Mouse (Mus musculus) forebrain, embryonic 15.5 days (tissue): Measurements from ENCODE around the gene Syne2. TPM values are rescaled to one million over a fixed set of nuclear protein-coding genes. Genes with fewer than 3 reads are reported as not detected.
A peak's percentile ranks its signal among the peaks of the same experiment; 100 is the strongest.

Experiments used
- ATAC-seq: fragments of 200-750 bp; cut with Nextera tagmentation; replicated peaks from 2 replicates; pipeline ENCODE4 v1.8.0; 2017; ENCODE audit warnings: mild to moderate bottlenecking, moderate TSS enrichment, moderate library complexity
- H3K27ac ChIP-seq: fragments of 300-500 bp; sonication (generic); replicated peaks from 2 replicates; pipeline ENCODE4 v1.5.1; 2015; ENCODE audit warnings: mild to moderate bottlenecking, inconsistent platforms
- H3K27me3 ChIP-seq: fragments of 300-500 bp; sonication (generic); 2 replicates; pipeline ENCODE4 v1.6.1; 2015; ENCODE audit warnings: inconsistent platforms
- H3K36me3 ChIP-seq: fragments of 300-500 bp; sonication (generic); 2 replicates; pipeline ENCODE4 v1.6.1; 2015; ENCODE audit warnings: mild to moderate bottlenecking, inconsistent platforms
- H3K4me1 ChIP-seq: fragments of 300-500 bp; sonication (generic); 2 replicates; pipeline ENCODE4 v1.6.1; 2015; ENCODE audit warnings: inconsistent platforms
- H3K4me2 ChIP-seq: fragments of 300-500 bp; sonication (generic); replicated peaks from 2 replicates; pipeline ENCODE4 v1.6.1; 2015; ENCODE audit warnings: mild to moderate bottlenecking, inconsistent platforms
- H3K4me3 ChIP-seq: fragments of 300-500 bp; sonication (generic); 2 replicates; pipeline ENCODE4 v1.5.1; 2015; ENCODE audit warnings: mild to moderate bottlenecking, inconsistent platforms
- H3K9ac ChIP-seq: fragments of 300-500 bp; sonication (generic); replicated peaks from 2 replicates; pipeline ENCODE4 v1.6.1; 2015; ENCODE audit warnings: mild to moderate bottlenecking, inconsistent platforms
- H3K9me3 ChIP-seq: fragments of 300-500 bp; sonication (generic); 2 replicates; pipeline ENCODE4 v1.6.1; 2016; ENCODE audit warnings: inconsistent platforms
- WGBS: fragments of 180-500 bp; shearing (Covaris S2); methylation state at CpG from one replicate; pipeline ENCODE4 v1.1.7; 2015; ENCODE audit warnings: mixed read lengths; 5-methylcytosine and 5-hydroxymethylcytosine counted together
- polyA plus RNA-seq: library from polyadenylated mRNA; unstranded; fragments of >200 nt; fragmentation: Nextera tagmentation; extraction: Ambion mirVana; gene quantifications from 2 replicates; pipeline ENCODE4 v1.2.1, GENCODE M21; 2015

Gene Syne2
- polyA plus RNA-seq, 1 experiment from 2014 or later: 116 TPM

DNA sequence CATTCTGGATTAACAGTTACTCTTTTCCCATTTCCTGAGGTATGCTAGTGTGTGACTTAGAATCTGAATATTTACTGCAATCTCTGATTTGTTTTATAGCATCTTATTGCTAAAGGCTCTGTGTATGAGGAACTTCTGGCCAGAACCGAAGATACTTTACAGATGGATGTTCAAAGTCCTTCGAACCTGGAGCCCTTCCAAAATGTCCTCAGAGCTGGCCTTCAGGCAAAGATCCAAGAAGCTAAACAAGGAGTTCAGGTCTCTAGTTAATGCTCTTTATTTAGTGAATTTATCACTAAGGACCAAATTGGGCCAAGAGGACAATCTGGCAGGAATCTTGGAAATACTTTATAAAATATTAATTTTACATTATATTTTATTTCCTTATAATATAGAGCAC, 100.5 kb downstream of the Syne2 start:
- Histone ChIP-seq H3K9me3 (no peaks in the 10 kb centered on the region), H3K27ac (no peak overlapping the region), H3K27me3 (no peaks in the 10 kb centered on the region), H3K4me2 (no peak overlapping the region), H3K4me3 (no peak overlapping the region), H3K36me3 (peaks cover 42% of the 10 kb centered on the region), H3K4me1 (no peaks in the 10 kb centered on the region), H3K9ac (no peak overlapping the region)
- WGBS: 66% methylated on average over 2 of the region's 2 CpGs
- ATAC-seq: no peak

DNA sequence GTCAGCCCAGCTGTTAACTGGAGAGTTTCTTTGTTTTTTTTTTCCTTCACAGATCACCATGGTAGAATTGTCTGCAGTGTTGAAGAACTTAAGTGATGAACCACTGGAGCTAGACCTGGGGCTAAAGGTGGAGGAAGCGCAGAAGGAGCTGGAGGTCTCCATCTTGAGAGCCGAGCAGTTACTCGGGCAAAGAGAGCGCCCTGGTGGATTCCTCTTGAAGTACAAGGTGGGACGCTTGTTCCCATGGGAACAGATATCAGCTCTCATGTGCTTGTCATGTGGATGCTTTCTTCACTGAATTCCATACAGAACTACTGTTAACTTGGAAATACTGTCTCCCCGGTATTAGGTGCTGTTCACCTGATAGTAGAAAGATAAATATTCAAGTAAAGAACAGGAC, 101.0 kb downstream of the Syne2 start:
- Histone ChIP-seq H3K36me3 (peaks cover 42% of the 10 kb centered on the region), H3K4me1 (no peaks in the 10 kb centered on the region)
- ATAC-seq: 0 out of 2 replicates have a peak, but pooled peaks have one; percentile 53

GRCm38 (mm10) chr12:75922900-75923299, 105.0 kb downstream of the Syne2 start:
- Histone ChIP-seq H3K9ac (no peak overlapping the region), H3K4me3 (no peak overlapping the region), H3K36me3 (peaks cover 60% of the 10 kb centered on the region), H3K27ac (no peak overlapping the region), H3K9me3 (no peaks in the 10 kb centered on the region), H3K4me2 (no peak overlapping the region), H3K27me3 (no peaks in the 10 kb centered on the region), H3K4me1 (no peaks in the 10 kb centered on the region)
- ATAC-seq: no peak
- 69% methylated on average over 11 of the region's 11 CpGs for WGBS

More for the DNA sequence above, 101.0 kb downstream of the Syne2 start:
- no peak overlapping the region for H3K9ac ChIP-seq
- 66% methylated on average over 6 of the region's 6 CpGs for WGBS
- H3K4me2 ChIP-seq: no peak overlapping the region
- H3K4me3 ChIP-seq: no peak overlapping the region
- no peak overlapping the region for H3K27ac ChIP-seq
- no peaks in the 10 kb centered on the region for H3K9me3 ChIP-seq
- no peaks in the 10 kb centered on the region for H3K27me3 ChIP-seq

GRCm38 (mm10) chr12:75924852-75925251, 106.9 kb downstream of the Syne2 start:
- Histone ChIP-seq H3K4me1 (no peaks in the 10 kb centered on the region), H3K4me3 (no peak overlapping the region), H3K27me3 (no peaks in the 10 kb centered on the region), H3K27ac (no peak overlapping the region), H3K4me2 (no peak overlapping the region), H3K9ac (no peak overlapping the region), H3K9me3 (no peaks in the 10 kb centered on the region), H3K36me3 (peaks cover 68% of the 10 kb centered on the region)
- 94% methylated on average over 11 of the region's 11 CpGs for WGBS
- no peak for ATAC-seq

GRCm38 (mm10) chr12:75927596-75927995, 109.7 kb downstream of the Syne2 start:
- H3K9ac ChIP-seq: no peak overlapping the region
- no peak for ATAC-seq
- no peaks in the 10 kb centered on the region for H3K27me3 ChIP-seq
- no peak overlapping the region for H3K27ac ChIP-seq
- H3K4me1 ChIP-seq: no peaks in the 10 kb centered on the region
- WGBS: 97% methylated on average over 1 of the region's 1 CpGs
- H3K36me3 ChIP-seq: peaks cover 78% of the 10 kb centered on the region
- H3K9me3 ChIP-seq: no peaks in the 10 kb centered on the region
- H3K4me2 ChIP-seq: no peak overlapping the region
- no peak overlapping the region for H3K4me3 ChIP-seq

DNA sequence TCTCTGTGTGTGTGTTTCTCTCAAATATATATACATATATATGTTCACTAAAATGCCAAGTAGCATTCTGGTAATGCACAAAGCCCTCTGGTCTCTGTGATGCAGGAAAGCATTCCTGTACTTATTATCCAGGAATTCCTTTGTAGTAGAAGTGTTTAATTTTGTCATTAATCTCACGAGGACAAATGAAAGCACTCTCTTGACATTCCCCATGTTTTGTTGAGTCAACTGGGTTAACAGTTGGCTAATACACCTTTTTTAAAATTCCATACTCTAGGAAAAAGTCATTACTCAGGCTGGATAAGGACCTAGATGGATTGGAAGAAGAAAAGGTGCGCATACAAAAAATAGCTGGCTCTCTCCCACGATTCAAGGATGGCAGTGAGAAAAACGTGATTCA, 115.6 kb downstream of the Syne2 start:
- ATAC-seq: no peak
- H3K36me3 ChIP-seq: peaks cover 67% of the 10 kb centered on the region
- H3K27ac ChIP-seq: no peak overlapping the region
- H3K27me3 ChIP-seq: no peaks in the 10 kb centered on the region
- no peaks in the 10 kb centered on the region for H3K9me3 ChIP-seq
- no peaks in the 10 kb centered on the region for H3K4me1 ChIP-seq
- H3K4me3 ChIP-seq: no peak overlapping the region
- no peak overlapping the region for H3K9ac ChIP-seq
- 83% methylated on average over 4 of the region's 4 CpGs for WGBS
- no peak overlapping the region for H3K4me2 ChIP-seq

- H3K9me3 ChIP-seq: no peaks in the 10 kb centered on the region
- H3K4me1 ChIP-seq: no peaks in the 10 kb centered on the region
- peaks cover 46% of the 10 kb centered on the region for H3K36me3 ChIP-seq
- no peak overlapping the region for H3K4me3 ChIP-seq
- no peak overlapping the region for H3K4me2 ChIP-seq
- no peak overlapping the region for H3K9ac ChIP-seq
- no peaks in the 10 kb centered on the region for H3K27me3 ChIP-seq
- 70% methylated on average over 5 of the region's 5 CpGs for WGBS
- ATAC-seq: no peak
- H3K27ac ChIP-seq: no peak overlapping the region
Observed at GRCm38 (mm10) chr12:75951328-75951727, 133.4 kb downstream of the Syne2 start.

DNA sequence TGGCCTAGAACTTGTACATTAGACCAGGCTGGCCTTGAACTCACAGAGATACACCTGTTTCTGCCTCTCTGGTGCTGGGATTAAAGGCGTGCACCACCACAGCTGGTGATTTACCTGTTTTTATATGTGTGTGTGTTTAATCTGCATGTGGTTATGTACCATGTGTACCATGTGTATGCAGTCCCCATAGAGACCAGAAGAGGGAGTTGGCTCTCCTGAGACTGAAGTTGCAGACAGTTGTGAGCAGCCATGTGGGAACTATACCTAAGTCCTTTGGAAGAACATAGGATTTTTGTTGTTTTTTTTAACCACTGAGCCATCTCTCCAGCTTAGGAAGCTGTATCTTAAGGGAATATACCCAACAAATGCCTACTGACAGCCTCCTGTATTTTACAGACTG, 134.1 kb downstream of the Syne2 start:
- H3K4me1 ChIP-seq: no peaks in the 10 kb centered on the region
- H3K36me3 ChIP-seq: peaks cover 47% of the 10 kb centered on the region
- H3K27me3 ChIP-seq: no peaks in the 10 kb centered on the region
- H3K4me3 ChIP-seq: no peak overlapping the region
- no peak overlapping the region for H3K9ac ChIP-seq
- 96% methylated on average over 1 of the region's 1 CpGs for WGBS
- H3K4me2 ChIP-seq: no peak overlapping the region
- no peak for ATAC-seq
- no peak overlapping the region for H3K27ac ChIP-seq
- no peaks in the 10 kb centered on the region for H3K9me3 ChIP-seq

DNA sequence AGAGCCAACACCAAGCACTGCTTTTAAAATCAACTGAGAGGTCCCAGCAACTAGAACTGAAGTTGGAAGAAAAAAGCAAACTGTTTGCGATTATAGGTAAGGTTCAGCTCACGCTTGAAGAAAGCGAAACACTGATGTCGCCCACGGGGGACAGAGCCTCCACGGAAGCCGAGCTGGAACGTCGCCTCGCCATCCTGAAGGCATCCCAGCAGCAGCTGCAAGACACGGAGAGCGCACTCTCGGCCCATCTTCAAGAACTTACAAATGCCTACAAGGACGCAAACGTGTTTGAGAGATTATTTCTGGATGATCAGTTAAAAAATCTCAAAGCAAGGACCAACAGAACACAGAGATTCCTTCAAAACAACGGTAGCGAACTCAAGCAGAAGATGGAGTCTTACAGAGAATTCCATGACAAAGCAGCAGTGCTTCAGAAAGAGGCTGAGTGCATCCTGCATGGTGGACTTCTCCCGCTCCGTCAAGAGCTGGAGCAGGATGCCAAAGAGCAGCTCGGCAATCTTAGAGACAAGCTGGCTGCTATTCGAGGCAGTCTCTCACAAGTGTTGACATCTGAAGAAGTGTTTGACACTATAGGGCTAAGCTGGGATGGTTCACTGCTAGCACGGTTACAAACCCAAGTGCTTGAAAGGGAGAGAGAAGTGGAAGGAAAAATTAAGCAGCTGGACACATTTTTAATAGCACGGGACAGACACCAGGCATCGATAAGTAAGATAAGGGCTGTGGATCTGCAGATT, 148.7 kb downstream of the Syne2 start:
- no peak overlapping the region for H3K9ac ChIP-seq
- ATAC-seq: no peak
- peaks cover 61% of the 10 kb centered on the region for H3K36me3 ChIP-seq
- H3K4me2 ChIP-seq: no peak overlapping the region
- H3K27ac ChIP-seq: no peak overlapping the region
- H3K9me3 ChIP-seq: no peaks in the 10 kb centered on the region
- no peaks in the 10 kb centered on the region for H3K27me3 ChIP-seq
- WGBS: 95% methylated on average over 24 of the region's 24 CpGs
- H3K4me3 ChIP-seq: no peak overlapping the region
- H3K4me1 ChIP-seq: no peaks in the 10 kb centered on the region

GRCm38 (mm10) chr12:75979079-75979478, 161.1 kb downstream of the Syne2 start:
- Histone ChIP-seq H3K27me3 (no peaks in the 10 kb centered on the region), H3K4me1 (no peaks in the 10 kb centered on the region), H3K4me2 (no peak overlapping the region), H3K4me3 (no peak overlapping the region), H3K9ac (no peak overlapping the region), H3K27ac (no peak overlapping the region), H3K9me3 (no peaks in the 10 kb centered on the region), H3K36me3 (peaks cover 41% of the 10 kb centered on the region)
- WGBS: 87% methylated on average over 5 of the region's 5 CpGs
- no peak for ATAC-seq

DNA sequence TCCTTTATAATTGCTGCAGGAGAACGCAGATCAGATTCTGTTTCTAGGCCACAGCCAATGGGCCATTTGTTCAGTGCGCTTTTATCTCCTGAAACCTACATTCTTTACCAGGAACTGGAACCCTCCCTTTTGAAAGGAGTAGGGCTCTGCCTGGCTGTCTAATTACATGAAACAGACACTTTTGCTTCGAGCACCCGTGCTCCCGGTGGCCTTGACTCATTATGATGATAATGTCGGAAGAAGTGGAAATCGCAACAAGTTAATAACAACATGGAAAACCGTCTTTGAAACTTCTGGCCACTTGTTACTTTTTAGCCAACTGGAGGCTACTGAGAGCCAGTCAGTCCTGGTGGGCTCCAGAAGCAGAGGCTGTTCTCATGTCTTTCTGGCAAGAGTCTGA, 165.4 kb downstream of the Syne2 start:
- 54% methylated on average over 8 of the region's 8 CpGs for WGBS
- Histone ChIP-seq H3K27me3 (no peaks in the 10 kb centered on the region), H3K4me1 (no peaks in the 10 kb centered on the region), H3K9ac (no peak overlapping the region), H3K36me3 (peaks cover 46% of the 10 kb centered on the region), H3K4me2 (no peak overlapping the region), H3K27ac (no peak overlapping the region), H3K9me3 (no peaks in the 10 kb centered on the region), H3K4me3 (no peak overlapping the region)
- ATAC-seq: no peak

GRCm38 (mm10) chr12:75992226-75992858, 174.4 kb downstream of the Syne2 start:
- no peak for ATAC-seq
- Histone ChIP-seq H3K27ac (no peak overlapping the region), H3K36me3 (peaks cover 41% of the 10 kb centered on the region), H3K9me3 (no peaks in the 10 kb centered on the region), H3K9ac (no peak overlapping the region), H3K4me3 (no peak overlapping the region), H3K27me3 (no peaks in the 10 kb centered on the region), H3K4me1 (no peaks in the 10 kb centered on the region), H3K4me2 (no peak overlapping the region)
- 84% methylated on average over 10 of the region's 10 CpGs for WGBS

GRCm38 (mm10) chr12:75992946-75993345, 175.0 kb downstream of the Syne2 start:
- Histone ChIP-seq H3K36me3 (peaks cover 45% of the 10 kb centered on the region), H3K4me2 (no peak overlapping the region)
- no peak for ATAC-seq

More at GRCm38 (mm10) chr12:75992946-75993345, 175.0 kb downstream of the Syne2 start:
- WGBS: 93% methylated on average over 4 of the region's 4 CpGs
- Histone ChIP-seq H3K9ac (no peak overlapping the region), H3K4me3 (no peak overlapping the region), H3K27me3 (no peaks in the 10 kb centered on the region), H3K4me1 (no peaks in the 10 kb centered on the region), H3K9me3 (no peaks in the 10 kb centered on the region), H3K27ac (no peak overlapping the region)
